Mouse (Mus musculus): ENCODE measurements around the gene Tmem59l. TPM values are rescaled to one million over a fixed set of nuclear protein-coding genes. Genes with fewer than 3 reads are reported as not detected.

Gene Tmem59l
- total RNA-seq, 2 experiments from 2014 or later = 217 to 225 TPM

- no peak for DNase-seq (ENCODE audit: low spot score in 2 of 2)
- intact Hi-C loops (cut with DNase I) = no loop called here
Observed at GRCm38 (mm10) chr8:70467229-70467725, 19.9 kb downstream of the Tmem59l start.

GRCm38 (mm10) chr8:70466771-70467170 lies 20.4 kb downstream of the Tmem59l start:
- DNase-seq (ENCODE audit: low spot score in 2 of 2) = no peak
- intact Hi-C loops (cut with DNase I) = no loop called here

GRCm38 (mm10) chr8:70466305-70466704 lies 20.9 kb downstream of the Tmem59l start:
- no peak for DNase-seq (ENCODE audit: low spot score in 2 of 2)
- intact Hi-C loops (cut with DNase I) = no loop called here

GRCm38 (mm10) chr8:70465701-70466100 lies 21.5 kb downstream of the Tmem59l start:
- DNase-seq (ENCODE audit: low spot score in 2 of 2) = no peak
- intact Hi-C loops (cut with DNase I) = no loop called here

GRCm38 (mm10) chr8:70464162-70464561 lies 23.0 kb downstream of the Tmem59l start:
- intact Hi-C loops (cut with DNase I) = no loop called here
- no peak for DNase-seq (ENCODE audit: low spot score in 2 of 2)

GRCm38 (mm10) chr8:70463306-70463705 lies 23.9 kb downstream of the Tmem59l start:
- intact Hi-C loops (cut with DNase I) = no loop called here
- DNase-seq (ENCODE audit: low spot score in 2 of 2) = peak; percentile 60 to 86

GRCm38 (mm10) chr8:70462516-70462813 lies 24.7 kb downstream of the Tmem59l start:
- no peak for DNase-seq (ENCODE audit: low spot score in 2 of 2)
- intact Hi-C loops (cut with DNase I) = no loop called here

- no peak for DNase-seq (ENCODE audit: low spot score in 2 of 2)
- intact Hi-C loops (cut with DNase I) = no loop called here
Observed at GRCm38 (mm10) chr8:70461765-70462515, 25.2 kb downstream of the Tmem59l start.

- intact Hi-C loops (cut with DNase I) = no loop called here
- no peak for DNase-seq (ENCODE audit: low spot score in 2 of 2)
Observed at GRCm38 (mm10) chr8:70460606-70461005, 26.6 kb downstream of the Tmem59l start.

GRCm38 (mm10) chr8:70460199-70460598 lies 27.0 kb downstream of the Tmem59l start:
- intact Hi-C loops (cut with DNase I) = no loop called here

GRCm38 (mm10) chr8:70459636-70460035 lies 27.5 kb downstream of the Tmem59l start:
- intact Hi-C loops (cut with DNase I) = no loop called here
- DNase-seq (ENCODE audit: low spot score in 2 of 2) = no peak

More at GRCm38 (mm10) chr8:70460199-70460598, 27.0 kb downstream of the Tmem59l start:
- no peak for DNase-seq (ENCODE audit: low spot score in 2 of 2)

GRCm38 (mm10) chr8:70458462-70458861 lies 28.7 kb downstream of the Tmem59l start:
- intact Hi-C loops (cut with DNase I) = no loop called here
- no peak for DNase-seq (ENCODE audit: low spot score in 2 of 2)

GRCm38 (mm10) chr8:70457882-70458281 lies 29.3 kb downstream of the Tmem59l start:
- intact Hi-C loops (cut with DNase I) = no loop called here
- no peak for DNase-seq (ENCODE audit: low spot score in 2 of 2)

- DNase-seq (ENCODE audit: low spot score in 2 of 2) = no peak
- intact Hi-C loops (cut with DNase I) = no loop called here
Observed at GRCm38 (mm10) chr8:70456996-70457395, 30.2 kb downstream of the Tmem59l start.

GRCm38 (mm10) chr8:70453852-70454251 lies 33.3 kb downstream of the Tmem59l start:
- intact Hi-C loops (cut with DNase I) = no loop called here
- DNase-seq (ENCODE audit: low spot score in 2 of 2) = peak; percentile 51 to 68

- intact Hi-C loops (cut with DNase I) = no loop called here
- peak in 1 of 2 experiments; percentile 31 for DNase-seq (ENCODE audit: low spot score in 2 of 2)
Observed at GRCm38 (mm10) chr8:70452196-70452966, 34.8 kb downstream of the Tmem59l start.

- DNase-seq (ENCODE audit: low spot score in 2 of 2) = peak; percentile 52 to 56
Observed at GRCm38 (mm10) chr8:70447639-70448420, 39.3 kb downstream of the Tmem59l start.

GRCm38 (mm10) chr8:70445988-70446387 lies 41.2 kb downstream of the Tmem59l start:
- no peak for DNase-seq (ENCODE audit: low spot score in 2 of 2)
- intact Hi-C loops (cut with DNase I) = loop anchor here (5.0 kb wide), 1 partner anchor 56 kb away; no protein-coding TSS in a partner anchor

More at GRCm38 (mm10) chr8:70447639-70448420, 39.3 kb downstream of the Tmem59l start:
- intact Hi-C loops (cut with DNase I) = loop anchor here (5.0 kb wide), 1 partner anchor 54 kb away; no protein-coding TSS in a partner anchor

GRCm38 (mm10) chr8:70443326-70443725 lies 43.8 kb downstream of the Tmem59l start:
- intact Hi-C loops (cut with DNase I) = no loop called here
- no peak for DNase-seq (ENCODE audit: low spot score in 2 of 2)

GRCm38 (mm10) chr8:70441565-70441964 lies 45.6 kb downstream of the Tmem59l start:
- DNase-seq (ENCODE audit: low spot score in 2 of 2) = no peak
- intact Hi-C loops (cut with DNase I) = no loop called here

All from left cerebral cortex, postnatal 14 days (tissue).